Mouse (Mus musculus): ENCODE results near the gene Zfyve27.

DNA sequence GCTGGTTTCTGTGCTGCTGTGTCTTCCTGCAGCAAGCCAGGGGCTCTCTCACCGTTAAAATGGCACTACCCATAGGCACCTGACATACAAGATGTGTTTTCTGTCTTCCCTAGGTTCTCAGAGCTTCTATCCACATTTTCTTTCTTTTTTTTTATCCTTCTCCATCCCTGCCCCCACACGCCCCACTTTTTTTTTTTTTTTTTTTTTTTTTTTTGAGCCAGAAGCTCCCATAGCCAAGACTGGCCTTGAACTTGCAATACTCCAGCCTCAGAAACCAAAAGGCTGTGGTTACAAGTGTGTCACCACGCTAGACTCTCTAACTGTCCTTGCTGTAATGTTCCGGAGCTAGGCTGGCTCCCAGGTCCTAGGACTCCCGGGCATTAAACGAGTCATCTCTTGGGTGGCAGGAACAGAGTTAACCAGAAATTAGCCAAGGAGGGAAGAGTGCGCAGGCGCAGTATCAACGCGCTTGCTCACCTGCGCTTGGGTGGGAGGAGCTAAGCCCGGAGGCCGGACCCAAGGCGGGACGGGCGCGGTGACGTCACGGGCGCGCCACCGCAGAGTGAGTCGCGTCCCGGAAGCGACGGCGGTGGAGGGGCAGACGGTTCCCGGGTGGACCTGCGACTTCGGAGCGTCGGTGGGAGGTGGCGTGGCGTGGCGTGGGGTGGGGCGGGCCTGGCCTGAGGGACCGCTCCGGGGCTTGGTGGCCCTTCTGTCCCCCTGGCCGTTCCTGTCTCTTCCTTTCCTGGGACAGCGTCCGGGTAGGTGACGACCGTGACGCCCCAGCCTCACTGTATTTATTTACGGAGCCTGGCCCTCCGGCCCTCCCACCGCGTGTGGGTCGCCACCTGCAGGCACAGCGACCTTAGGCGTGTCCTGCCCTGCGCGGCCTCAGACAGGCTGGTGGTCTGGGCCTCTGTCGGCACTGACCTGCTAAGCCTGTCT lies 6.5 kb downstream of the Zfyve27 start:
- TF ChIP-seq GATA1 (IDR thresholded peaks at IDR 0.05; ENCODE audit: borderline replicate concordance, low read length) = no peak
- TF ChIP-seq FLI1 (IDR thresholded peaks at IDR 0.05; ENCODE audit: low read length) = no peak
